Mouse (Mus musculus): Measurements from ENCODE around the gene B3galt6.

DNA sequence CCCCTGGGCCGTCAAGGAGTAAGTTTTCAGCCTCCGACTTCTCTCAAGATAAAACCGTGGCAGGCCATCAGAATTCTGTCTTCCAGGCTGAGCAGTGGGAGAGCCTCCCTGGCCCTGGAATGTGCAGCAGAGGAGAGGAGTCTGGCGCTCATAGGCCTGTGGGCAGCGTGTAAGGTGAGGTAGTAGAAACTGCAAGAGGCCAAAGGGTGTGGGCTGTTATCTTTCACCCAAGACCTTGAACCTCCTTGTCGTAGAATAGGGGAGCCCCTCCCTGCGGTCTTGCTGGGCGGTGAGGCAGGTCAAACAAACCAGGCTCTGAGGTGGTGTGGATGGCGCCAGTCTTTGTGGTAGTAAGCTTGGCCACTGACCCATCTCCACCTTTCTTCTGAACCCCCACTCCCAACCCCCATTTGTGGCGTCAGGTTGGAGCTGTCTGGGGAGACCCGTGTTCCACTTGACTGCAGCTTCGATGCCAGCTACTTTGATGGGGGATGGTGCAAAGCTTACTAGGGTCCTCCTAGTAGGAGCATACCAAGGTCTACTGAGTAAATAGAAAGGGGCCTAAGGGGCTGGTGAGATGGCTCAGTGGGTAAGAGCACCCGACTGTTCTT is 23.3 kb downstream of the B3galt6 start:
- TF ChIP-seq CTCF (conservative IDR thresholded peaks at IDR 0.05; ENCODE audit: low read length) (no peak), NANOG (IDR thresholded peaks at IDR 0.05; ENCODE audit: borderline replicate concordance, low read length) (no peak)
